Mouse (Mus musculus) regulatory T cell (primary cell): ENCODE measurements at regions not wholly inside any gene's neighbourhood (a gene's known extent, or its start where the extent isn't known, plus 50 kb on each side); places are given as distances from the start of the nearest gene placed in this dataset.

Experiments
- in situ Hi-C: fragments of 300-600 bp; cut with MboI, MseI; formaldehyde crosslinking; loops from one replicate; pipeline ENCODE4 v1.15.1; 2025; ENCODE audit warnings: high pct_unique_total_duplicates

- in situ Hi-C loops, result no loop called here
Observed at GRCm38 (mm10) chr5:119601390-119601789, 69.1 kb upstream of the Tbx3 start.

DNA sequence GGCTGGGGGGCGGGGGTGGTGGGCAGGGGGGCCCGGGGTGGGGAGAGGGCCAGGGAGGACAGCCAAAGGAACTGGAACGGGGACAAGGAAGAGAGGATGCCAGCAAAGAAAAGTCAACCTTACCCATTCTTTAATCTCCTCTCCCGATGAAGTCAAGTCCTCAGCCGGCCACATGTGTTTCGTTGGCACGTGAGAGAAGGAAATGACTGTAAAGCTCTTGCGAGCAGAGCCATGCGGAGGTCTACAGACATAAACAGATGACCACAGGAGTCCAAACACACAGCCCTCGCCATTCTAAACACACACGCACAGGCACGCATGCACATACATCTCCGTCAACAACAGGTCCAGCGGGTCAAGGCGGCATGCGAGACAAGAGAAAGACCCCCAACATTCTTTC is 68.5 kb upstream of the Tbx3 start:
- in situ Hi-C loops, result no loop called here

DNA sequence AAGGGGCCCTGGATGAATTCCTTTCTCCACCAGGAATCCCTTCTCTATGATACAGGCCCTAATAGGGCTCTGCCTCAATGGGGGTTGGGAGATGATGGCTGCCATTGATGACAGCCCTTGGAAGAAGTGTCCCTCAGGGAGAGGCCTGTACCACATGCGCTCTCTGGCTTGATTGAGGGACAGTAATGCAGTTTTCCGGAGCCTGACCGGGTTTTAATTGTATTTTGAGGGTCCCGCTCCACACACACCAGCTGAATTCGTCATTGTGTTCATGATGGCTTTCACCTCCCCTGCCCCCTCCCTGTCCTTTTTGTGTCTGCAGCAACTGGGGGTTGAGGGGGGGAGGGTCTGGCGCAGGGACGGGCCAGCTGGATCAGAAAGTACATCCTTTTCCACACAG is 65.0 kb upstream of the Tbx3 start:
- in situ Hi-C loops, result no loop called here

DNA sequence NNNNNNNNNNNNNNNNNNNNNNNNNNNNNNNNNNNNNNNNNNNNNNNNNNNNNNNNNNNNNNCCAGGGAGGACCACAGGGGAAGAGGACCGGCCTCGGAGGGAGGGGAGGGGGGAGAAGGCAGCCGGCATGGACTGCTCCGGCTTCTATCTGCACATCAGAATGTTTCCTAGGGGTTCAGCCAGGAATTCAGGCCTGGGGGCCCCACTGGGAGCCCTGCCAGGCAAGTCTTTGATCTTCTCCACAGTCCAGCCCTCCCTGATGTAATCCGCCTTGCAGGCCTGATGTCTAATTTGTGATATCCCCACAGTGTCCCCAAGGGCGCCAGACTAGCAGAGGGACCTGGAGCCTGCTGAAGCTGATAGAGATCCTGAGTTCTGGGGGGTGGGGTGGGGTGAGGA is 57.1 kb upstream of the Tbx3 start:
- in situ Hi-C loops, result no loop called here

GRCm38 (mm10) chr5:119613981-119614770 is 56.3 kb upstream of the Tbx3 start:
- in situ Hi-C loops, result no loop called here

DNA sequence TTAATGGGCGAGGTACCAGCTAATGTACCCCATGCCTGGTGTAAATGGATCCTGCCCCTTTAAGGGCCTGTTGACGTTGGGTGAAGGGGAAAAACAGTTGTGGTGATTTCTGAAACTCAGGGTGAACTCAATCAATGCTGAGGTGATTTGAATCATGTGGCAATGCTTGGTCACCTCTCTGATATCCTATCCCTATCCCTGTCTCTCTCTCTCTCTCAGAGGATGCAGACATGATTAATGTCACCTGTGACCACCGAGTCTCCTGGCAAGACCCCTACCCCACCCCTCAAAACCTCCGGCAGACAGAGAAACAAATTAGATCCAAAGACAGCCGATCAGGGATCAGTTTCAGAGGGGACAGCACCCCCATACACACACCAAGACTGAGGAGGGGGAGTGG is 54.8 kb upstream of the Tbx3 start:
- in situ Hi-C loops, result no loop called here

- in situ Hi-C loops, result no loop called here
Observed at GRCm38 (mm10) chr5:119617856-119618255, 52.6 kb upstream of the Tbx3 start.

GRCm38 (mm10) chr5:119619906-119620305 is 50.6 kb upstream of the Tbx3 start:
- in situ Hi-C loops, result no loop called here
